Mouse (Mus musculus) ES-Bruce4 (cell line): Measurements from ENCODE around the gene Hmox2.

Experiments
- CTCF ChIP-seq: IDR thresholded peaks from one replicate; pipeline ENCODE4 v1.8.1; 2011; ENCODE audit warnings: low read depth, low read length
- EP300 ChIP-seq: IDR thresholded peaks from 2 replicates; pipeline ENCODE4 v1.6.1; 2011; ENCODE audit warnings: low read depth, low read length; ENCODE audit not compliant: insufficient read depth
- POLR2A ChIP-seq: IDR thresholded peaks from one replicate; pipeline ENCODE4 v1.8.1; 2011; ENCODE audit warnings: low read length; ENCODE audit not compliant: insufficient read depth

DNA sequence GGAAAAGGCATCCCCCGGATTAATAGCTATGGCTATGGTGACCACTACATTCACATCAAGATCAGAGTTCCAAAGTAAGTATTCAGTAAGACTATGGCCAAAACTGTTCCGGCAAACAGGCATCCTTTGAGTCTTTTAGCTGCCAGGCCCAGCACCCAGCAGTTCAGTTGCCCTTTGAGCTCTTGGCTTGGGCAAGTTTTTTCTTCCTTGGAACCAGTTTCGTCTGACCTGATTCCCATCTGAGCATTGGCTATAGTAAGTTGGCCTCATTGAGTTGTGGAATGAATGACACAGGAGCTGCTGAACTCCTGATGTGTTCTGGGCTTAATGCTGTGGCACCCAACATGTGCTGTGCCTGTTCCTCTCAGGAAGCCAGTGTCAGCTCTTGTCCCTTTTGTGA, 24.9 kb upstream of the Hmox2 start:
- TF ChIP-seq CTCF (no peak), POLR2A (no peak), EP300 (no peak)
